Mouse (Mus musculus): ENCODE data around the gene Gpr153. TPM values are rescaled to one million over a fixed set of nuclear protein-coding genes. Genes with fewer than 3 reads are reported as not detected.
A peak's percentile ranks its signal among the peaks of the same experiment; 100 is the strongest.

Gene Gpr153
- polyA plus RNA-seq, 1 experiment: not detected

DNA sequence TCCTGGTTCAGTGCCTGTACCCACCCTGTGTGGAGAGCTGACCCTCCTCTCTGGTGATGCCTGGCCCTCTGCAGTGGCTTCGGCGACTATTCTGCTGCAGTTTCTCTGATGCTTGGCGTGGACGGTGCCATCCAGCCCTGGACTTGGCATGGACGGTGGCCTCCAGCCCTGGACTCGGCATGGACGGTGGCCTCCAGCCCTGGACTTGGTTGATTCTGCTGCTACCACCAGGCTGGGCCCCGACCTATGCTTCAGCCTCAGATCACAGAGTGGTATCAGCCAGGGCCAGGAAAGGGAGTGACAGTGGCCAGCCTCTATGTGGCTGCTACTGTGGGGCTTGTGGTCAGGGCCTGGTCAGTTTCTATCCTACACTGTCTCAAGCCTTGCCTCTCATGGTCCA is 30.1 kb upstream of the Gpr153 start:
- Histone ChIP-seq H3K4me3 (ENCODE audit: insufficient read depth, low read depth, low read length) (no peak overlapping the region), H3K27ac (ENCODE audit: insufficient read depth, low read depth, low read length) (no peak overlapping the region; the same call in 1 of the 2 replicates), H3K4me1 (ENCODE audit: control insufficient read depth, insufficient read depth, low read length) (peaks cover 64% of the 10 kb centered on the region)
- 86% methylated on average over 8 of the region's 8 CpGs for WGBS
- TF ChIP-seq POLR2A (IDR thresholded peaks at IDR 0.05; ENCODE audit: insufficient read depth, low read depth, low read length) (no peak), CTCF (IDR thresholded peaks at IDR 0.05; ENCODE audit: insufficient read depth, low read depth, low read length) (no peak)

DNA sequence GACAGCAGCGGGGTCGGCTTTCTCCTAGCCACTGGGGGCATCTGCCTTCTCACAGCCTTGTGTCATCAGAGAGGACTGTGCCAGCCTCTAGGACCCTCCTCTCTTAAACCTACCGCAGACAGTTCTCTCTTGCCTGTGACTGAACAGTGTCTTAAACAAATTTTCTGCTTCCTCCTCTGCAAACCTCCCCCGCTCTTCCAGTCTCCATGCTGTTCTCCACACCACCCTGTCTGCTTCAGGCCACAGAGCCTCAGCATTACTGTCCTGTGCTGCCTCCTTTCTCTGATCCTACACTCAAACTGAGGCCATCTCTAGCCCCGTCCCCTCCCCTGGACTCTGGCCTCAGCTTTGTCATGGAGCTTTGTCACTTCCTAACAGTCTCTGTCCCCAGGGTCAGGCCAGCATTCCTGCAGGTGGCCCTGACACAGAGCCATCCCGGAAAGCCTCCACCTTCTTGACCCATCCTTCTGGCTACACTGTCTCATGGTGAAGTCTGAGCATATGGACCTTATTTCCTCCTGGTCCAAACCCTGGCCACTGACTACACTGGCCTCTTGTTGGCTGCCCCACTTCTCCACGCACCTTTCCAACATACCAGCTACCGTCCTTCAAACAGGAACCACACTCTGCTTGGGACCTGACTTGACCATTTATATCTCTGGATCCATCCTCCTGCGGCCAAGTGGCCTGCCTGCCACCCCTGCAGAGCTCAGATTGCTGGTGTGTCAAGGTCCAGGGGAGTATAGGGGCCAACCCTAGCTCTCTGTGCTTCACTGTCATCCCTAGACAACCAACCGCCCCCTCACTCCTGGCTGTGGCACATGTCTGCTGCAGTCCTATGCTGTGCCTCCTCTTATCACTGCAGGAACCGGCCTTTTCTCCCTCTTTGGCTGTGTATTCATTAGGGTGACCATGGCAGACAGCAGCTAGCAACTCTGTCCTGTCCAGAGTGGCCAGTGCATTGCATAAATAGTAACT is 29.2 kb upstream of the Gpr153 start:
- 73% methylated on average over 11 of the region's 11 CpGs for WGBS
- peak overlapping the region; percentile 91 for H3K27ac ChIP-seq (ENCODE audit: insufficient read depth, low read depth, low read length)
- peaks cover 65% of the 10 kb centered on the region for H3K4me1 ChIP-seq (ENCODE audit: control insufficient read depth, insufficient read depth, low read length)
- no peak overlapping the region for H3K4me3 ChIP-seq (ENCODE audit: insufficient read depth, low read depth, low read length)
- TF ChIP-seq CTCF (IDR thresholded peaks at IDR 0.05; ENCODE audit: insufficient read depth, low read depth, low read length) (no peak), POLR2A (IDR thresholded peaks at IDR 0.05; ENCODE audit: insufficient read depth, low read depth, low read length) (no peak)

DNA sequence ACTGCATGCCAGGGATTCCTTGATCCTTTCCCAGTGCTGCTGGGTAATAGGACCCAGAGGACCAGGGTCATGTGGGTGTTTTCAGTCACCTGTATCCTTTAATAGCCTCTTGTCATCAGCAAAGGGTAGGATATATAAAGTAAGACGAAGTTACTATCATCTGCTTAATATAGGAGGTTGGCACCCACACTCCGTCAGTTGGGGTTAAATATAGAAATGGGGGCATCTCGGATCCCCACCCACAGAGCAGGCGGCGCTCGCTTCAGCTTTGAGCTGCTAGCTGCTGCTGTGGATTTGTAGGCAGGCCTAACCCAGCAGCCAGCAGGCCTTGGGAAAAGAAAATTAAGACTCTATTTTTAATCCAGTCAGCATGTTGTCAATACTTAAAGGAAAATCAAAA is 28.0 kb upstream of the Gpr153 start:
- Histone ChIP-seq H3K27ac (ENCODE audit: insufficient read depth, low read depth, low read length) (peak overlapping the region; percentile 91), H3K4me1 (ENCODE audit: control insufficient read depth, insufficient read depth, low read length) (peaks cover 68% of the 10 kb centered on the region), H3K4me3 (ENCODE audit: insufficient read depth, low read depth, low read length) (no peak overlapping the region)
- WGBS: 17% methylated on average over 6 of the region's 6 CpGs
- TF ChIP-seq POLR2A (IDR thresholded peaks at IDR 0.05; ENCODE audit: insufficient read depth, low read depth, low read length) (no peak), CTCF (IDR thresholded peaks at IDR 0.05; ENCODE audit: insufficient read depth, low read depth, low read length) (no peak)

GRCm38 (mm10) chr4:152247195-152247594 is 26.8 kb upstream of the Gpr153 start:
- peak overlapping the region; percentile 91 for H3K27ac ChIP-seq (ENCODE audit: insufficient read depth, low read depth, low read length)

GRCm38 (mm10) chr4:152250615-152251014 is 23.4 kb upstream of the Gpr153 start:
- Histone ChIP-seq H3K4me1 (ENCODE audit: control insufficient read depth, insufficient read depth, low read length) (peaks cover 50% of the 10 kb centered on the region), H3K4me3 (ENCODE audit: insufficient read depth, low read depth, low read length) (no peak overlapping the region), H3K27ac (ENCODE audit: insufficient read depth, low read depth, low read length) (no peak overlapping the region)
- WGBS: 91% methylated on average over 6 of the region's 6 CpGs
- TF ChIP-seq POLR2A (IDR thresholded peaks at IDR 0.05; ENCODE audit: insufficient read depth, low read depth, low read length) (no peak), CTCF (IDR thresholded peaks at IDR 0.05; ENCODE audit: insufficient read depth, low read depth, low read length) (no peak)

More at GRCm38 (mm10) chr4:152247195-152247594, 26.8 kb upstream of the Gpr153 start:
- no peak overlapping the region for H3K4me3 ChIP-seq (ENCODE audit: insufficient read depth, low read depth, low read length)
- 45% methylated on average over 3 of the region's 3 CpGs for WGBS
- TF ChIP-seq CTCF (IDR thresholded peaks at IDR 0.05; ENCODE audit: insufficient read depth, low read depth, low read length): no peak
- no peak for TF ChIP-seq POLR2A (IDR thresholded peaks at IDR 0.05; ENCODE audit: insufficient read depth, low read depth, low read length)
- H3K4me1 ChIP-seq (ENCODE audit: control insufficient read depth, insufficient read depth, low read length): peaks cover 59% of the 10 kb centered on the region

GRCm38 (mm10) chr4:152253183-152253759 is 20.8 kb upstream of the Gpr153 start:
- WGBS: 70% methylated on average over 9 of the region's 9 CpGs

GRCm38 (mm10) chr4:152257070-152257469 is 17.0 kb upstream of the Gpr153 start:
- WGBS: 17% methylated on average over 6 of the region's 6 CpGs
- Histone ChIP-seq H3K27ac (ENCODE audit: insufficient read depth, low read depth, low read length) (no peak overlapping the region), H3K4me1 (ENCODE audit: control insufficient read depth, insufficient read depth, low read length) (peaks cover 55% of the 10 kb centered on the region), H3K4me3 (ENCODE audit: insufficient read depth, low read depth, low read length) (no peak overlapping the region)
- no peak for TF ChIP-seq POLR2A (IDR thresholded peaks at IDR 0.05; ENCODE audit: insufficient read depth, low read depth, low read length)
- no peak for TF ChIP-seq CTCF (IDR thresholded peaks at IDR 0.05; ENCODE audit: insufficient read depth, low read depth, low read length)

More at GRCm38 (mm10) chr4:152253183-152253759, 20.8 kb upstream of the Gpr153 start:
- H3K4me3 ChIP-seq (ENCODE audit: insufficient read depth, low read depth, low read length): no peak overlapping the region
- H3K27ac ChIP-seq (ENCODE audit: insufficient read depth, low read depth, low read length): no peak overlapping the region
- TF ChIP-seq POLR2A (IDR thresholded peaks at IDR 0.05; ENCODE audit: insufficient read depth, low read depth, low read length): no peak
- no peak for TF ChIP-seq CTCF (IDR thresholded peaks at IDR 0.05; ENCODE audit: insufficient read depth, low read depth, low read length)
- H3K4me1 ChIP-seq (ENCODE audit: control insufficient read depth, insufficient read depth, low read length): peaks cover 48% of the 10 kb centered on the region

DNA sequence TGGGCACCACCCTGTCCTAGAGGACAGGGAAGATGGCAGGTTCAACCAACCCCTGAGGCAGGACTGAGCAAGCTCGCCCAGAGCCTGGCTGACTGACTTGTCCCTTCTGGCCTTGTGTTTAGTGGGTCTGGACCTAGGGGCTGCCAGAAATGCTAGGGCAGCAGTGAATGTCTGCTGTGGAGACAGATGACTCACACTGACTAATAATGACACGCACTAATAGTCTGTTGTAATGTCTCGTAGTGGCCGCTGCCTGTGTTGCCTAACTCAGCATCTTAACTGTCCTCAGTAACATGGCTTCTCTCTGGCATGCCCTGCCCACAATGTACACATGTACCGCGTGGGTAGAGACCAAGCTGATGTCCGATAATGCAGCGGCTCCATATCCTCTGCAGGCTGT is 13.6 kb upstream of the Gpr153 start:
- WGBS: 68% methylated on average over 8 of the region's 8 CpGs
- peaks cover 69% of the 10 kb centered on the region for H3K4me1 ChIP-seq (ENCODE audit: control insufficient read depth, insufficient read depth, low read length)
- no peak overlapping the region for H3K4me3 ChIP-seq (ENCODE audit: insufficient read depth, low read depth, low read length)
- TF ChIP-seq CTCF (IDR thresholded peaks at IDR 0.05; ENCODE audit: insufficient read depth, low read depth, low read length) (no peak), POLR2A (IDR thresholded peaks at IDR 0.05; ENCODE audit: insufficient read depth, low read depth, low read length) (no peak)
- no peak overlapping the region for H3K27ac ChIP-seq (ENCODE audit: insufficient read depth, low read depth, low read length)

DNA sequence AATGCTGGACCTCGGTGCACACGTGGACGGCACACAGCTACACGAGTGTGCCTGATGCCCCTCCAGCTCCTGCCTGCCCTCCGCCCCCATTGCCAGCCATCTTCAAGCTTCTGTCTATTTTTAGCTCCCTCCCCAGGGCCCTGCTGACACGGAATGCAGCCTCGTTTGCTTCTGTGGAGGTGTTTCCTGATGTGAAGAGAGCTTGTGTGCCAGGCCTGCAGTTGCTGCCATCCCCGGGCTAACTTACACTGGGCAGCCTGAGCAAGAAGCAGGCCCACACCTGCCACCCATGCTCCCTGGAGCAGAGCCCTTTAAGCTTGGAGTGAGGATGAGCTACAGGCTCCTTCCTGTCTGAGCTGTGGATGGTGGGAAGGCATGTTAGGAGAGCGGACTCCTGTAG is 11.8 kb upstream of the Gpr153 start:
- peak overlapping the region; percentile 48 for H3K27ac ChIP-seq (ENCODE audit: insufficient read depth, low read depth, low read length)
- WGBS: 29% methylated on average over 9 of the region's 9 CpGs
- TF ChIP-seq POLR2A (IDR thresholded peaks at IDR 0.05; ENCODE audit: insufficient read depth, low read depth, low read length) (no peak), CTCF (IDR thresholded peaks at IDR 0.05; ENCODE audit: insufficient read depth, low read depth, low read length) (no peak)
- no peak overlapping the region for H3K4me3 ChIP-seq (ENCODE audit: insufficient read depth, low read depth, low read length)
- peaks cover 71% of the 10 kb centered on the region for H3K4me1 ChIP-seq (ENCODE audit: control insufficient read depth, insufficient read depth, low read length)

Measured in olfactory bulb, adult 2 months (tissue).